Mouse (Mus musculus) thymus, adult 2 months (tissue): ENCODE measurements around the gene Gm17571.

ENCODE experiments used
- CTCF ChIP-seq: fragments of 200-500 bp; IDR thresholded peaks from 2 replicates; pipeline ENCODE4 v1.5.1; 2012; ENCODE audit warnings: mild to moderate bottlenecking, control low read depth, low read length, moderate library complexity, borderline replicate concordance; ENCODE audit not compliant: control insufficient read depth, poor library complexity, insufficient read depth; ENCODE audit errors: extremely low read depth
- POLR2A ChIP-seq: fragments of 200-500 bp; IDR thresholded peaks from 2 replicates; pipeline ENCODE4 v1.6.1; 2012; ENCODE audit warnings: mild to moderate bottlenecking, low read length, control low read depth, moderate library complexity; ENCODE audit not compliant: control insufficient read depth, poor library complexity, insufficient read depth; ENCODE audit errors: extremely low read depth

- no peak for TF ChIP-seq POLR2A
- no peak for TF ChIP-seq CTCF
These were observed 13.5 kb upstream of the Gm17571 start for GRCm38 (mm10) chr9:13460012-13460411.
